Mouse (Mus musculus): Measurements from ENCODE around the gene Poldip3. TPM values are rescaled to one million over a fixed set of nuclear protein-coding genes. Genes with fewer than 3 reads are reported as not detected.

Poldip3 gene
- total and polyA plus RNA-seq, 3 experiments = 77.0 to 78.9 (median 77.2) TPM

GRCm38 (mm10) chr15:83162818-83163485 is 13.8 kb upstream of the Poldip3 start:
- TF ChIP-seq ZNF384 (IDR thresholded peaks at IDR 0.05; ENCODE audit: low read depth, low read length) (no peak), ZMIZ1 (IDR thresholded peaks at IDR 0.05; ENCODE audit: low read depth, low read length) (no peak), RCOR1 (conservative IDR thresholded peaks at IDR 0.05; ENCODE audit: low read depth, low read length) (no peak), POLR2A (IDR thresholded peaks at IDR 0.05; ENCODE audit: low read depth, low read length) (no peak), GABPA (IDR thresholded peaks at IDR 0.05; ENCODE audit: insufficient replicate concordance, low read depth, low read length) (no peak), RAD21 (IDR thresholded peaks at IDR 0.05; ENCODE audit: low read depth, low read length) (no peak), NRF1 (IDR thresholded peaks at IDR 0.05; ENCODE audit: low read depth, low read length) (no peak), UBTF (IDR thresholded peaks at IDR 0.05; ENCODE audit: low read depth, low read length) (no peak), PAX5 (IDR thresholded peaks at IDR 0.05; ENCODE audit: low read length) (no peak), MAFK (IDR thresholded peaks at IDR 0.05; ENCODE audit: insufficient replicate concordance, low read length) (no peak), JUN (IDR thresholded peaks at IDR 0.05; ENCODE audit: insufficient read depth, low read depth, low read length) (no peak), ETS1 (conservative IDR thresholded peaks at IDR 0.05; ENCODE audit: low read depth, low read length) (no peak), JUND (conservative IDR thresholded peaks at IDR 0.05; ENCODE audit: low read depth, low read length) (no peak)
- in situ Hi-C loops (cut with MboI; ENCODE audit: low pct_ligation_motif_present, low pct_unique_long_range_greater_than_20kb, low sequenced_read_pairs) = no loop called here
- Histone ChIP-seq H3K4me3 (replicated peaks in 1 of 3; ENCODE audit: low read depth in 2 of 3, low read length in 2 of 3, poor library complexity in 1 of 3) (no peak overlapping the region), H3K4me2 (ENCODE audit: insufficient read depth, low read depth, poor library complexity, severe bottlenecking) (no peak overlapping the region), H3K27me3 (replicated peaks) (no peaks in the 10 kb centered on the region), H3K4me1 (ENCODE audit: control insufficient read depth in 1 of 2, insufficient read depth in 2 of 2) (peaks cover 16 to 88% of the 10 kb centered on the region in 2 experiments), H3K9ac (ENCODE audit: insufficient read depth, low read depth) (no peak overlapping the region), H3K9me3 (replicated peaks; ENCODE audit: low read length) (no peaks in the 10 kb centered on the region), H3K27ac (ENCODE audit: insufficient read depth, low read depth) (peak overlapping the region; percentile 40), H3K36me3 (replicated peaks in 1 of 2; ENCODE audit: control insufficient read depth in 1 of 2, insufficient read depth in 1 of 2, low read length in 1 of 2) (peaks cover 41 to 79% of the 10 kb centered on the region in 2 experiments), H3K79me2 (replicated peaks; ENCODE audit: control insufficient read depth, extremely low read depth, insufficient read depth, poor library complexity, severe bottlenecking) (no peaks in the 10 kb centered on the region)
- dilution Hi-C loops (cut with MboI; ENCODE audit: extremely low pct_ligation_motif_present, extremely low pct_unique_long_range_greater_than_20kb, low sequenced_read_pairs) = no loop called here
- no peak for DNase-seq (ENCODE audit: extremely low read depth)

DNA sequence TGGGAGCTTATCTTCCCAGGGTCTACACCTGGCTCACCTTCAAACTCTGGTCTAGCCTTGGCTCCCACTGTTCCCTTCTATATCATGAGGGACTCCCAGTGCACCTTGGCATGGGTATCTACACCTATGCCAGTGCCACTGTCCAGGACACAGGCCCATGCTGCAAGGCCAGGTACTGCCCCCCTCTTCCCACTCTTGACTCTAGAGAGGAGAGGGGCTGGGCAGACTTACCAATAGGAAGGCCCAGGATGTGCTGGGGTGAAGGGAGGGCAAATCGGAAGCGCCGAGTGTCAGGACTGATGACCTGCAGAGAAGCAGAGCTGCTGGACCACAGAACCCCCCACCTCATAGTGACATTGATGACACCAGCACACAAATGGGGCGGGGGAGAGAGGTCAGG is 12.8 kb upstream of the Poldip3 start:
- H3K36me3 ChIP-seq (replicated peaks in 1 of 2; ENCODE audit: control insufficient read depth in 1 of 2, insufficient read depth in 1 of 2, low read length in 1 of 2) = peaks cover 43 to 79% of the 10 kb centered on the region in 2 experiments

More for the DNA sequence above, 12.8 kb upstream of the Poldip3 start:
- no peak overlapping the region for H3K4me3 ChIP-seq (replicated peaks in 1 of 3; ENCODE audit: low read depth in 2 of 3, low read length in 2 of 3, poor library complexity in 1 of 3)
- TF ChIP-seq HCFC1 (IDR thresholded peaks at IDR 0.05; ENCODE audit: low read depth, low read length) (no peak), MAX (IDR thresholded peaks at IDR 0.05; ENCODE audit: low read length) (no peak), RCOR1 (conservative IDR thresholded peaks at IDR 0.05; ENCODE audit: low read depth, low read length) (no peak), JUN (IDR thresholded peaks at IDR 0.05; ENCODE audit: insufficient read depth, low read depth, low read length) (no peak), ETS1 (conservative IDR thresholded peaks at IDR 0.05; ENCODE audit: low read depth, low read length) (no peak), PAX5 (IDR thresholded peaks at IDR 0.05; ENCODE audit: low read length) (no peak), KAT2A (IDR thresholded peaks at IDR 0.05; ENCODE audit: insufficient replicate concordance, low read length) (no peak), SMC3 (IDR thresholded peaks at IDR 0.05; ENCODE audit: low read depth, low read length) (no peak), NELFE (IDR thresholded peaks at IDR 0.05; ENCODE audit: low read depth, low read length) (no peak), POLR2A (IDR thresholded peaks at IDR 0.05; ENCODE audit: low read depth, low read length) (no peak), GABPA (IDR thresholded peaks at IDR 0.05; ENCODE audit: insufficient replicate concordance, low read depth, low read length) (no peak), TCF12 (IDR thresholded peaks at IDR 0.05; ENCODE audit: low read depth, low read length) (no peak), MAZ (IDR thresholded peaks at IDR 0.05; ENCODE audit: low read depth, low read length) (no peak), EP300 (IDR thresholded peaks at IDR 0.05; ENCODE audit: low read length) (no peak), TBP (conservative IDR thresholded peaks at IDR 0.05; ENCODE audit: low read depth, low read length) (no peak), MYC (IDR thresholded peaks at IDR 0.05; ENCODE audit: low read depth, low read length) (no peak), IRF4 (IDR thresholded peaks at IDR 0.05; ENCODE audit: low read depth, low read length) (no peak)
- in situ Hi-C loops (cut with MboI; ENCODE audit: low pct_ligation_motif_present, low pct_unique_long_range_greater_than_20kb, low sequenced_read_pairs) = no loop called here
- H3K9ac ChIP-seq (ENCODE audit: insufficient read depth, low read depth) = no peak overlapping the region
- DNase-seq (ENCODE audit: extremely low read depth) = no peak
- H3K27me3 ChIP-seq (replicated peaks) = no peaks in the 10 kb centered on the region
- H3K79me2 ChIP-seq (replicated peaks; ENCODE audit: control insufficient read depth, extremely low read depth, insufficient read depth, poor library complexity, severe bottlenecking) = no peaks in the 10 kb centered on the region
- no peak overlapping the region for H3K27ac ChIP-seq (ENCODE audit: insufficient read depth, low read depth)
- no peaks in the 10 kb centered on the region for H3K9me3 ChIP-seq (replicated peaks; ENCODE audit: low read length)
- no peak overlapping the region for H3K4me2 ChIP-seq (ENCODE audit: insufficient read depth, low read depth, poor library complexity, severe bottlenecking)
- H3K4me1 ChIP-seq (ENCODE audit: control insufficient read depth in 1 of 2, insufficient read depth in 2 of 2) = peaks cover 16 to 89% of the 10 kb centered on the region in 2 experiments
- dilution Hi-C loops (cut with MboI; ENCODE audit: extremely low pct_ligation_motif_present, extremely low pct_unique_long_range_greater_than_20kb, low sequenced_read_pairs) = no loop called here

Measured in CH12.LX (cell line).